Mouse (Mus musculus) B cell, adult (primary cell): ENCODE data around the gene Abhd2. TPM values are rescaled to one million over a fixed set of nuclear protein-coding genes. Genes with fewer than 3 reads are reported as not detected.

ENCODE experiments used
- total RNA-seq: library from RNA; stranded (reverse); gene quantifications from 4 replicates; pipeline ENCODE4 v1.2.4, GENCODE M21; 2023; ENCODE audit not compliant: inconsistent age

Abhd2 gene
- total RNA-seq: 68.9 to 72.4 TPM (median 70.4 TPM) in 4 replicates

DNA sequence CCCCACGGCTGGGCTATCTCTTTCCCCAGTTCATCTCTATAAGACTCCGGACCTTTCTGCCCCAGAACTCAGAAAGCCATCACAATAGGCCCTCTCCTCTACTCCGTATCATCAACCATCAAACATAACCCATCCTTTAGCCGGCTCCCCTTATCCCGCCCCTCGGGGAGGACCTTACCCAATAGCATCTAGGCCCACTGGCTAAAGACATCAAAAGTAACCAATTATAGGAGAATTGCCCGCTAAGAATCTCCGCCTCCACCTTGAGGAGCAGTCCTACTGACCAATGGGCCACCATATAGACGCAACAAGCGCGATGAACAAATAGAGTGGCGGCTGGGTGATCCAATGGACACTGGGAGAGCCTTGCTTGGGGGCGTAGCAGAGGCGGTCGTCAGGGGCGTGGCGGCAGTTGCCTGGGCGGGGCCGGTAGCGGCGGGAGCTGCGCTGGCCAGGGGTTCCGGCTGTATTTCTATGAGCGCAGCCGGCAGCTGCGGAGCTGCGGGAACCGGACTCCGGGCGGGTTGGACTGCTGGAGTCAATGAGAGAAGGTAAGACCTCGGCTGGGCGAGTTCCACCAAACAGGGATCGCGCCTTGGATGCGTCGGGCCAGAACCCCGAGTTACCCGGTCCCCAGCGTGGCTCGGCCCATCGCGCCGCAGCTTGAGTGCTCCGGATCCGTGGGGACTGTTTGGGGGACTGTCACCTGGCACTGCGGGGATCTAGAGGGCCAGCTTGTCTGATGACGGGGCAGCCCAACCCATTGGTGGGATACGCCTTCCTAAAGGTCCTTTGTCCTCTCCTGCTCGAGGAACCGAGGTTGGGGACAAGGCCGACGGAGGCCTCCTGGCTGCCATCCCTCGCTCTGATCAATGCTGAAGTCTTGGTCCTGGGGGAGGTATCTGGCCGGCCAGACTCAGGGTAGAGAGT is at the start of gene Abhd2:
TSS of gene Abhd2 (plus strand) at position 411 of the 930 bp plus-strand sequence.

DNA sequence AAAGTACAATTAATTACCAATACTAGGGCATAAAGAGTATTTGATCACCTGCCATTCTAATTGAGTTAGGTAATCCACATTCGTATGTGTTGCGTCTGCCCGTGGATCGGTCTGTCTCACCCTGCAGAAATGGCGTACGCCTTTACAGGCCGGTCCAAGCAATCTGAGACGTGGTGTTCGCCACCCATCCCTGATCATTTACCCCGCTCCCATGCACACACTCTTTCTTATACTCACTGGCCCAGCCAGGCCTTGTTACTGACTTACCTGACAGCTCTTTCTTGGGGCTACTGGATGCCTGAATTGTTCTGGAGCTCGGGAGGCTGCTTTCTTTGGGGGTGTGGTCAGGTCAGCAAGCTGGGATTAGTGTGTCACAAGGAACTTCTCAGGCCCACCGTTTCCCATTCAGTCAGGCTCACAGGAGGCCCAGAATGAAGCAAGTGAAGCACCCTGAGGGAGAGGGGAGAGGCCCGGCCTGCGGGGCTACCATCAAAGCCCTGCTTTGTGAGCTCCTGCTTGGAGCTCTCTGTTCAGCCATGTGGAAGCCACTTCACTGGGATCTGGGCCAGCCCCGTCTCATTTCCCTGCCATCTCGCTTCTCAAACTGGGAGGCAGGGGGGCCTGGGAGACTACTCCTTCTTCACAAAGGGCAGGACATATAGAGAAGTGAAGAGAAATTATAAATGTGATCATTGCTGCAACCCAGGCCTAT is 113.6 kb downstream of the Abhd2 start, which contains the start of gene Rlbp1:
TSS of gene Rlbp1 (minus strand) at position 627 of the 712 bp plus-strand sequence.

GRCm38 (mm10) chr7:79391883-79392649 is 119.1 kb downstream of the Abhd2 start, which contains the start of gene Fanci:
TSS of gene Fanci (plus strand) at chr7:79391929.

Other genes with a start within 250 kb of the Abhd2 start
- gene Acan, start 219.7 kb upstream of the Abhd2 start, total RNA-seq: not detected in 4 replicates
- gene Hapln3, start 142.2 kb upstream of the Abhd2 start, total RNA-seq: not detected in 4 replicates
- 17.6 to 27.8 TPM (median 23.5 TPM) in 4 replicates for gene Mfge8, start 124.1 kb upstream of the Abhd2 start, total RNA-seq
- not detected in 4 replicates for gene Rlbp1, start 113.8 kb downstream of the Abhd2 start, total RNA-seq
- gene Fanci, start 118.7 kb downstream of the Abhd2 start, total RNA-seq: 3.6 to 4.7 TPM (median 3.9 TPM) in 4 replicates
- 155 to 191 TPM (median 180 TPM) in 4 replicates for gene Polg, start 193.2 kb downstream of the Abhd2 start, total RNA-seq